Mouse (Mus musculus) cortical plate, adult 2 months (tissue): Measurements from ENCODE around the gene Zdhhc19.

ENCODE experiments used
- CTCF ChIP-seq: fragments of 200-500 bp; IDR thresholded peaks from 2 replicates; pipeline ENCODE4 v1.5.1; 2011; ENCODE audit warnings: mild to moderate bottlenecking, control low read depth, low read length; ENCODE audit not compliant: insufficient read depth; ENCODE audit errors: extremely low read depth
- POLR2A ChIP-seq: fragments of 200-500 bp; IDR thresholded peaks from 2 replicates; pipeline ENCODE4 v1.6.1; 2011; ENCODE audit warnings: mild to moderate bottlenecking, low read length, control low read depth; ENCODE audit not compliant: insufficient read depth; ENCODE audit errors: extremely low read depth

DNA sequence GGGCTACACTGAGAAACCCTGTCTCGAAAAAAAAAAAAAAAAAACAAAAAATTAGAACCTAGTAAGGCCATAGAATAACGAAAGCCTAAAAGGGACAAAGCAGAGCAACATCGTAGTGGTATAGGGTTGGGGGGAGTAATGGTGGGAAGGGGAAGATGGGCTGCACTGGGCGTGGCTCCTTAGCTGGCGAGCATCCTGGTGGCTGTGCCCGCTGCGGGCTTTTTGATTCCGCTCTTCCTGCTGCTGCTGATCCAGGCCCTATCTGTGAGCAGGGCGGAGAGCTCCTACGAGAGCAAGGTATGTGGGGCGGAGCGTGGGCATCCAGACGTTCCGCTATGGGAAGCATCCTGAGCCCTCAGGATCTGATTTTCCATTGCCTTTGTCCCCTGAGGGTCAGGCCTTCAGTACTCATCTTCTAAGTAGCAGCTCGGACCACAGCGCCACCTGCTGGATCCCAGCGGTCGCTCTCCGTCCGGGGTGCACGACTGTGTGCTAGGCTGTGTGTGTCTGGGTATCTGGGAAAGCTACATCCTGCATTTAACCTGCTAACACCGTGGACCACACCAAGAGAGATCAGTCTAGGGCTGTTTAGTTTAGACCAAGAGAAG, 3.5 kb downstream of the Zdhhc19 start:
- TF ChIP-seq CTCF (peak; percentile 91), POLR2A (0 out of 2 replicates have a peak, but pooled peaks have one; percentile 15)
